ENCODE assay signal across 29 mouse cellular contexts in genomic region chr5:48235270-48235669, GRCm38 (mm10).
DNase-seq lines count a peak whose midpoint lies in the region; ATAC-seq and TF ChIP-seq lines count a peak whose summit lies in the region.
"Had no signal": no experiment of that assay in that cellular context is flagged by ENCODE, and none has a peak within 500 bp of the region (broad histone marks: within the 10 kb centered on the region; RNA-seq: fewer than 3 reads in every experiment).

No protein-coding gene starts in this region.

- TF ChIP-seq POLR2A in brain, embryonic 14.5 days (IDR thresholded peaks at IDR 0.05; ENCODE audit: borderline replicate concordance, extremely low read depth, insufficient read depth, insufficient read length, poor library complexity, severe bottlenecking), result no peak

- WGBS in hindbrain, embryonic 12.5 days, result 80% methylated on average over 6 of the region's 6 CpGs
- WGBS in hindbrain, embryonic 16.5 days, result 68% methylated on average over 6 of the region's 6 CpGs
- WGBS in midbrain, embryonic 11.5 days, result 77% methylated on average over 6 of the region's 6 CpGs
- WGBS in midbrain, embryonic 16.5 days, result 58% methylated on average over 6 of the region's 6 CpGs
- 53% methylated on average over 6 of the region's 6 CpGs for WGBS in midbrain, embryonic 15.5 days

- no peak overlapping the region for H3K27ac ChIP-seq in hindbrain, embryonic 12.5 days
- H3K27ac ChIP-seq in hindbrain, embryonic 16.5 days (ENCODE audit: low read depth, low read length), result no peak overlapping the region
- no peak overlapping the region for H3K27ac ChIP-seq in midbrain, embryonic 11.5 days (ENCODE audit: low read depth, low read length)
- no peak overlapping the region for H3K27ac ChIP-seq in midbrain, embryonic 16.5 days (ENCODE audit: low read length)
- H3K27ac ChIP-seq in midbrain, embryonic 15.5 days, result no peak overlapping the region
- H3K27ac ChIP-seq: embryonic facial prominence, embryonic 10.5 days; embryonic facial prominence, embryonic 13.5 days; forebrain, embryonic 12.5 days; forebrain, embryonic 15.5 days; heart, embryonic 15.5 days had no signal

- no peak for TF ChIP-seq CTCF in brain, embryonic 14.5 days (IDR thresholded peaks at IDR 0.05; ENCODE audit: borderline replicate concordance, extremely low read depth, insufficient read depth, insufficient read length)

- H3K9me3 ChIP-seq in hindbrain, embryonic 12.5 days (replicated peaks), result no peaks in the 10 kb centered on the region
- H3K9me3 ChIP-seq in hindbrain, embryonic 16.5 days (ENCODE audit: control insufficient read depth, low read length), result no peaks in the 10 kb centered on the region
- H3K9me3 ChIP-seq in midbrain, embryonic 11.5 days (ENCODE audit: control insufficient read depth, low read length), result no peaks in the 10 kb centered on the region
- H3K9me3 ChIP-seq in midbrain, embryonic 16.5 days (replicated peaks; ENCODE audit: control insufficient read depth, low read length, poor library complexity, severe bottlenecking), result no peaks in the 10 kb centered on the region
- no peaks in the 10 kb centered on the region for H3K9me3 ChIP-seq in midbrain, embryonic 15.5 days
- H3K9me3 ChIP-seq: embryonic facial prominence, embryonic 10.5 days; embryonic facial prominence, embryonic 13.5 days; forebrain, embryonic 12.5 days; forebrain, embryonic 15.5 days; G1E; heart, embryonic 12.5 days; heart, embryonic 15.5 days had no signal

- no peak overlapping the region for H3K4me3 ChIP-seq in hindbrain, embryonic 12.5 days
- no peak overlapping the region for H3K4me3 ChIP-seq in hindbrain, embryonic 16.5 days (ENCODE audit: low read length)
- no peak overlapping the region for H3K4me3 ChIP-seq in midbrain, embryonic 11.5 days (ENCODE audit: low read depth, low read length)
- H3K4me3 ChIP-seq in midbrain, embryonic 16.5 days (ENCODE audit: low read depth, low read length), result no peak overlapping the region
- no peak overlapping the region for H3K4me3 ChIP-seq in midbrain, embryonic 15.5 days
- H3K4me3 ChIP-seq: embryonic facial prominence, embryonic 10.5 days; embryonic facial prominence, embryonic 13.5 days; erythroblast, embryonic 14.5 days; forebrain, embryonic 12.5 days; forebrain, embryonic 15.5 days; heart, embryonic 12.5 days; heart, embryonic 15.5 days had no signal

- no peak overlapping the region for H3K9ac ChIP-seq in hindbrain, embryonic 12.5 days
- H3K9ac ChIP-seq in hindbrain, embryonic 16.5 days (ENCODE audit: low read depth, low read length), result no peak overlapping the region
- H3K9ac ChIP-seq in midbrain, embryonic 11.5 days (ENCODE audit: low read length), result no peak overlapping the region
- H3K9ac ChIP-seq in midbrain, embryonic 16.5 days (ENCODE audit: low read depth, low read length), result no peak overlapping the region
- no peak overlapping the region for H3K9ac ChIP-seq in midbrain, embryonic 15.5 days
- H3K9ac ChIP-seq: embryonic facial prominence, embryonic 13.5 days; forebrain, embryonic 12.5 days; forebrain, embryonic 15.5 days; heart, embryonic 12.5 days; heart, embryonic 15.5 days had no signal

- H3K36me3 ChIP-seq in hindbrain, embryonic 12.5 days, result 0 out of 2 replicates have a peak, but pooled peaks cover 5% of the 10 kb centered on the region
- no peaks in the 10 kb centered on the region for H3K36me3 ChIP-seq in hindbrain, embryonic 16.5 days (ENCODE audit: control insufficient read depth, insufficient read depth, low read length)
- H3K36me3 ChIP-seq in midbrain, embryonic 11.5 days (ENCODE audit: control insufficient read depth, insufficient read depth, low read length), result no peaks in the 10 kb centered on the region
- H3K36me3 ChIP-seq in midbrain, embryonic 16.5 days (ENCODE audit: control insufficient read depth, insufficient read depth, low read length), result no peaks in the 10 kb centered on the region
- H3K36me3 ChIP-seq in midbrain, embryonic 15.5 days (replicated peaks), result no peaks in the 10 kb centered on the region
- H3K36me3 ChIP-seq: forebrain, embryonic 12.5 days; forebrain, embryonic 15.5 days; G1E; heart, embryonic 15.5 days had no signal

- no peak overlapping the region for H3K4me2 ChIP-seq in hindbrain, embryonic 12.5 days (replicated peaks)
- H3K4me2 ChIP-seq in hindbrain, embryonic 16.5 days (ENCODE audit: low read length), result no peak overlapping the region
- H3K4me2 ChIP-seq in midbrain, embryonic 11.5 days, result no peak overlapping the region
- H3K4me2 ChIP-seq in midbrain, embryonic 16.5 days (ENCODE audit: low read length), result no peak overlapping the region
- H3K4me2 ChIP-seq in midbrain, embryonic 15.5 days, result no peak overlapping the region
- H3K4me2 ChIP-seq: embryonic facial prominence, embryonic 13.5 days; forebrain, embryonic 12.5 days; forebrain, embryonic 15.5 days; heart, embryonic 12.5 days; heart, embryonic 15.5 days had no signal

- peak; percentile 48; the same call in 1 of the 2 replicates for ATAC-seq in hindbrain, embryonic 12.5 days (ENCODE audit: low FRiP score)
- no peak for ATAC-seq in hindbrain, embryonic 16.5 days
- ATAC-seq in midbrain, embryonic 11.5 days (ENCODE audit: low FRiP score), result 0 out of 2 replicates have a peak, but pooled peaks have one; percentile 33
- no peak for ATAC-seq in midbrain, embryonic 16.5 days
- peak; percentile 65; the same call in 1 of the 2 replicates for ATAC-seq in midbrain, embryonic 15.5 days (replicated peaks)
- ATAC-seq: forebrain, embryonic 15.5 days; Patski had no signal

- DNase-seq in midbrain, embryonic 11.5 days (ENCODE audit: low spot score, missing footprints), result no peak
- peak; percentile 10 for DNase-seq in brain, embryonic 14.5 days (ENCODE audit: low read depth)
- no peak for DNase-seq in left cerebral cortex, postnatal 4 days
- DNase-seq: adrenal gland, postnatal 10 days; adrenal gland, postnatal 36 days; B cell, adult 2 months; cerebellum, adult 11-12 months; cerebellum, adult 8-10 months; cerebellum, postnatal 10 days; cerebellum, postnatal 36 days; embryo, embryonic 11 days; gastrocnemius, postnatal 25 days; heart, adult 18-20 months; heart, postnatal 10 days; heart, postnatal 36 days had no signal

- intact Hi-C loops in left cerebral cortex, postnatal 4 days (cut with DNase I), result no loop called here

- no peaks in the 10 kb centered on the region for H3K4me1 ChIP-seq in hindbrain, embryonic 12.5 days
- H3K4me1 ChIP-seq in hindbrain, embryonic 16.5 days (ENCODE audit: control insufficient read depth, insufficient read depth, low read depth, low read length), result no peaks in the 10 kb centered on the region
- H3K4me1 ChIP-seq in midbrain, embryonic 11.5 days (ENCODE audit: control insufficient read depth, insufficient read depth, low read length), result no peaks in the 10 kb centered on the region
- H3K4me1 ChIP-seq in midbrain, embryonic 16.5 days (ENCODE audit: control insufficient read depth, insufficient read depth, low read length), result no peaks in the 10 kb centered on the region
- H3K4me1 ChIP-seq in midbrain, embryonic 15.5 days, result no peaks in the 10 kb centered on the region
- H3K4me1 ChIP-seq: embryonic facial prominence, embryonic 10.5 days; embryonic facial prominence, embryonic 13.5 days; forebrain, embryonic 12.5 days; forebrain, embryonic 15.5 days; heart, embryonic 12.5 days; heart, embryonic 15.5 days had no signal

- no peaks in the 10 kb centered on the region for H3K27me3 ChIP-seq in hindbrain, embryonic 12.5 days
- no peaks in the 10 kb centered on the region for H3K27me3 ChIP-seq in hindbrain, embryonic 16.5 days (replicated peaks; ENCODE audit: control insufficient read depth, insufficient read depth, low read length)
- no peaks in the 10 kb centered on the region for H3K27me3 ChIP-seq in midbrain, embryonic 11.5 days (ENCODE audit: control insufficient read depth, insufficient read depth, low read length)
- H3K27me3 ChIP-seq in midbrain, embryonic 16.5 days (ENCODE audit: control insufficient read depth, insufficient read depth, low read depth, low read length), result no peaks in the 10 kb centered on the region
- no peaks in the 10 kb centered on the region for H3K27me3 ChIP-seq in midbrain, embryonic 15.5 days (replicated peaks)
- H3K27me3 ChIP-seq: CH12.LX; embryonic facial prominence, embryonic 13.5 days; forebrain, embryonic 12.5 days; forebrain, embryonic 15.5 days; heart, embryonic 12.5 days; heart, embryonic 15.5 days had no signal

Comparison
In these comparisons a context has a peak if more than half of its experiments do, and no peak if none do; other contexts are left out.
1. ATAC-seq: peak in hindbrain, embryonic 12.5 days (single experiment), midbrain, embryonic 11.5 days (single experiment) and midbrain, embryonic 15.5 days (single experiment); none in hindbrain, embryonic 16.5 days (single experiment) and midbrain, embryonic 16.5 days (single experiment).